Mouse (Mus musculus): Measurements from ENCODE around the gene Clybl. TPM values are rescaled to one million over a fixed set of nuclear protein-coding genes. Genes with fewer than 3 reads are reported as not detected.

The Clybl gene
- polyA plus RNA-seq, 1 experiment from 2014 or later: 13.6 TPM

DNA sequence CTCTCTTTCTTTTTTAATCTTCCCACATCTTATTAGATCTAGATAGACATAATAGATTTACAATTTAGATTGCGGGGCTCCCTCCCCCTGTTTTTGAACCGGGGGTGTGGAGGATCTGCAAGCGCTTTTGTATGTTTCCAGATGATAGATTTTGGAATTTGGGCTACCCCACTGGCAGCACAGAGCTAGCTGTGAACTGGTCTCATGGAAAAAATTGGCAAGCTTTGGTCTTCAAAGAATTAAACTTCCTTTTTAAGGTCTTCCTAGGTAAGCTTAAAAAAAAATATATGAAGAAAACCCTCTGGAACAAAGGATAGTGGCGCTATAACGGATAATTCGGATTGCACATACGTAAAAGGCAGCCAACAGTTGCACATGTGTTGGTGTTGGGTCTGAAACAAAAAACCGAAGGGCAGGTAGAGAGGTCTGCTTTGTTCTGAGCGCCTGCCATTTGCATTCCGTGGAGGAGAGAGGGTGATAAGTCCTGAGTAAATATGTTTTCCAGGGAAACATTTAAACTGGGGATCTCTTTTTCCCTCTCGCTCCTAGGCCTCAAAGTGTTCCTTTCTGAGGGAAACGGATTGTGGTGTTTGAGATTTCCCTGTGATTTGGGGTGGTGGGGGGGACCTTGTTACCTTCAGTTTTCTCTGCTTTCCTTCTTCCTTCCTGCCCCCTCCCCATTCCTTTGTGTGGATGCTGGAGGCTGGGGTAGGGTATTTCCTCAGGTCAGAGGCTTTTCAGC is 193.7 kb downstream of the Clybl start:
- Histone ChIP-seq H3K27me3 (peaks cover 67% of the 10 kb centered on the region), H3K4me2 (replicated peaks) (no peak overlapping the region), H3K4me3 (no peak overlapping the region), H3K36me3 (no peaks in the 10 kb centered on the region), H3K9ac (no peak overlapping the region), H3K9me3 (no peaks in the 10 kb centered on the region), H3K27ac (no peak overlapping the region), H3K4me1 (0 out of 2 replicates have a peak, but pooled peaks cover 14% of the 10 kb centered on the region)
- WGBS: 48% methylated on average over 12 of the region's 12 CpGs
- ATAC-seq (ENCODE audit: low FRiP score, low read depth): no peak

DNA sequence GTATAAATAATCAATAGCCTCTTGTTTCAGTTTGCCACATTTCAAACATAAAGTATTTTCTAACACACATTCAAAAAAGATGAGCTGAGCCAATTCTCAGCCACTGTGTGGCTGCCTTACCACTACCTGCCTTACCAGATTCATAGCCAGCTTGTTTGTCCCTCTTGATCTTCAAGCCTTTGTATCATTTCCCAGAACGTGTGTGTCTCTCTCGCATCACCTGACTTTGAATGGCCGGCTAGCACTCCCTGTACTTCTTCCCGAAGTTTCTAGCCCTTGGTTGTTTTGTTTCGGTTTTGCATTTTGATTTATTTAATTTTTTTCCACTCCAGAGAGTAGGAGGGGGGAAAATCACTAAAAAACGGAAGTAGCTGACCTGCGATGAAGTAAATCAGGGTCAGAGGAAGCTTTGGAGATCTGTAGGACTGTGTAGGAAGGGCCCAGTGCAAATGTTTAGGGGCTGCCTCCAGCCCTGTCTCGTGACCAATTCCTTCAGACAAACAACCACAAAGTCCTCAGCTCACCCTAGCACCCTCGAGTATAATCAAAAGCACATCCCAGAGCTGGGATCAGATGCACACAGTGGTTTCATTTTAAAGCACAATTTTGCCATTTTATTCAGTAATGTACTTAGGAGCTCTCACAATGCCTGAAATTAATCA is 195.1 kb downstream of the Clybl start:
- 55% methylated on average over 9 of the region's 9 CpGs for WGBS
- Histone ChIP-seq H3K4me1 (0 out of 2 replicates have a peak, but pooled peaks cover 14% of the 10 kb centered on the region), H3K9ac (no peak overlapping the region), H3K4me2 (replicated peaks) (no peak overlapping the region), H3K9me3 (no peaks in the 10 kb centered on the region), H3K27ac (no peak overlapping the region), H3K27me3 (peaks cover 68% of the 10 kb centered on the region), H3K36me3 (no peaks in the 10 kb centered on the region), H3K4me3 (no peak overlapping the region)
- ATAC-seq (ENCODE audit: low FRiP score, low read depth): no peak

DNA sequence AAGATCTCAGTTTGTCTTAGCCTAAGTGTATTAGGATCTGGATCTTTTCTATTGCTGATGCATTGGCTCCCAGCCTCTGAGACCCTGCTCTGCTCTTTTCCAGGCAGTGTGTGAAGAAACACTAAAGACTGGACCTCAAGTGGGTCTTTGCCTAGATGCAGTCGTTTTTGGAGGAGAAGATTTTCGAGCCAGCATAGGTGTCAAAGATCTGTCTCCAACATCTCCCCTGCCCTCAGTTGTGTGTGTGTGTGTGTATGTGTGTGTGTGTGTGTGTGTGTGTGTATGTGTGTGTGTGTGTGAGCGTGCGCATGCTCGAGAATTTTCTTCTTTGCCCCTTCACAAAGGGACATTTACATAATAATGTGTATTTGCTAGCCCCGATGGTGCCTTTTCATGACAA is 196.2 kb downstream of the Clybl start:
- Histone ChIP-seq H3K4me1 (0 out of 2 replicates have a peak, but pooled peaks cover 9% of the 10 kb centered on the region), H3K36me3 (no peaks in the 10 kb centered on the region), H3K4me3 (no peak overlapping the region), H3K4me2 (replicated peaks) (no peak overlapping the region), H3K9ac (no peak overlapping the region), H3K9me3 (no peaks in the 10 kb centered on the region), H3K27ac (no peak overlapping the region), H3K27me3 (peaks cover 64% of the 10 kb centered on the region)
- WGBS: 72% methylated on average over 6 of the region's 6 CpGs
- ATAC-seq (ENCODE audit: low FRiP score, low read depth): no peak

DNA sequence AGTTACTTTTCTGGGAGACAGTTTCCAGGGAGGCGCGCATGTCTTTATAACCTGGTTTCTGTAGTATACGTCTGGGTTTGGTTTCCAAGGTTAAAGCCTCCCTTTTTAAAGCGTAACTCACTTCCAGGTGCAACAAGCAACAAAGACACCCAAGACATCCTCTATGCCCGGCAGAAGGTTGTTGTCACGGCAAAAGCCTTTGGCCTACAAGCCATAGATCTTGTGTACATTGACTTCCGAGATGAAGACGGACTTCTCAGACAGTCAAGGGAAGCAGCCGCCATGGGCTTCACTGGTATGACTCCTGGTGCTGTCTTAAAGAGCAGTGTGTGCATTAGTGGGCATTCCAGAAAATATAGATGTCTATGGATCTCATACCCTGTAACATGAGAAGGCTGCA is 197.6 kb downstream of the Clybl start:
- 83% methylated on average over 9 of the region's 9 CpGs for WGBS
- Histone ChIP-seq H3K4me1 (0 out of 2 replicates have a peak, but pooled peaks cover 5% of the 10 kb centered on the region), H3K9me3 (no peaks in the 10 kb centered on the region), H3K27ac (no peak overlapping the region), H3K27me3 (peaks cover 59% of the 10 kb centered on the region), H3K4me2 (replicated peaks) (no peak overlapping the region), H3K9ac (no peak overlapping the region), H3K4me3 (no peak overlapping the region), H3K36me3 (no peaks in the 10 kb centered on the region)
- no peak for ATAC-seq (ENCODE audit: low FRiP score, low read depth)

DNA sequence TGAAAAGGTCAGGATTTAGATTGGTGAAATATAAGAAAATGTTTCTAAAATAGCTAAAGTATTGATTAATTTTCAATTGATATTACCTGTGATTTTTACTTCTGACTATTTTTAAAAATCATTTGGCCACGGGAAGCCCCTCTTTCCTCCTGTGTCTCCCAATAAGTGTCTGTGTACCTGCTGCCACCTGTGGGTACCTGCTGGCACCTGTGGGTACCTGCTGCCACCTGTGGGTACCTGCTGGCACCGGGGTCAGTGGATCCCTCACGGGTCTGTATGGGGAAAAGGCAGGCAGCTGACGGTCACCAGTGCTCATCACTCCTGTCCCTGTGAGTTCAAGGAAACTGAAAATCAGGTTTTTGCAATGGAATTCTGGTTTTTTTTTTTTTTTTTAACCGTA is 198.5 kb downstream of the Clybl start:
- WGBS: 87% methylated on average over 5 of the region's 5 CpGs
- H3K9ac ChIP-seq: no peak overlapping the region
- H3K27me3 ChIP-seq: peaks cover 58% of the 10 kb centered on the region
- H3K9me3 ChIP-seq: no peaks in the 10 kb centered on the region
- peaks cover 6% of the 10 kb centered on the region; the same call in 1 of the 2 replicates for H3K4me1 ChIP-seq
- ATAC-seq (ENCODE audit: low FRiP score, low read depth): no peak
- H3K36me3 ChIP-seq: no peaks in the 10 kb centered on the region
- no peak overlapping the region for H3K4me3 ChIP-seq
- H3K27ac ChIP-seq: no peak overlapping the region
- H3K4me2 ChIP-seq (replicated peaks): no peak overlapping the region

DNA sequence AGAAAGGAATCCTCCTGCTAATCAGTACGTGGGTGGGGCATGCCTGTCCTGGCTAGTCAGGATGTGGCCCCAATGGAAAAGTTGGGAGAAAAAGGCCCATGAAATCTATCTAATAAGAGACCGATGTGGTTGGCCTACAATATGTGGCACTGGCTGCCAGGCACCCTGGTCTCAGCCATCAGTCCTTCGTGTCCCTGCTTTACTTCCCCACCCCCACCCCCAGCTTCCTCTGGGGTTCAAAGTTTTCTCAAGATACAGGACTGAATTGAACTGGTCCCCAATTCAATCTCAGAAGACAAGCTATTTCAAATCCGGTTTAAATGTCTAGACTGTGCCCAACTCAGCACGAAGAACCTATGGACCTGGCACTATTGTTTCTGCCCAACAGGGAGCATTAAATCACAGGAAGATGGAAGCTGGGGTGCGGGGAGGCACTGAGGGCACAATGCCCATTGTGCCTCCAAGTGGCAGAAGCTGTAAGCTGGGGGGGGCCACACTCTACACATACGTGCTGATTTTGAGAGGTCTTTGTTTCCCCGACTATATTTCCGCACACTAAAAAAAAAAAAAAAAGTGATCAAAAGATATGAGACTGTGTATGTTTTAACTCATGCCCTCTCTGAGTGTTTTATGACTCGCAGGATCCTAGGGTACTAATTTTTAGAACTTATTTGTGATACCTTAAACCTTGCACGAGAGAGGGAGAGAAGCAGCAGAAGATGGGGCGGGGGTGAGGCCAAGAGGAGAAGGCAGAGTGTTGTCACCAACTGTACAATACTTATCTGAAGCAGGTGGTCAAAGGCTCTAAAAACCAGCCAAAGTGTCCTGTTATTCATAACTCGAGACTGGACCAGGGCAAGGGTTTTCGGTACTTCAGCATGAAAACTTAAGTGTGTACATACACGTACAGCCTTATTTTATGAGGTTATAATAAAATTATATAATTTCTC is 199.7 kb downstream of the Clybl start:
- no peak for ATAC-seq (ENCODE audit: low FRiP score, low read depth)
- Histone ChIP-seq H3K9me3 (no peaks in the 10 kb centered on the region), H3K27me3 (peaks cover 60% of the 10 kb centered on the region), H3K4me3 (no peak overlapping the region), H3K4me1 (peaks cover 6% of the 10 kb centered on the region; the same call in 1 of the 2 replicates), H3K4me2 (replicated peaks) (no peak overlapping the region), H3K36me3 (no peaks in the 10 kb centered on the region), H3K9ac (no peak overlapping the region), H3K27ac (no peak overlapping the region)
- 69% methylated on average over 15 of the region's 15 CpGs for WGBS

DNA sequence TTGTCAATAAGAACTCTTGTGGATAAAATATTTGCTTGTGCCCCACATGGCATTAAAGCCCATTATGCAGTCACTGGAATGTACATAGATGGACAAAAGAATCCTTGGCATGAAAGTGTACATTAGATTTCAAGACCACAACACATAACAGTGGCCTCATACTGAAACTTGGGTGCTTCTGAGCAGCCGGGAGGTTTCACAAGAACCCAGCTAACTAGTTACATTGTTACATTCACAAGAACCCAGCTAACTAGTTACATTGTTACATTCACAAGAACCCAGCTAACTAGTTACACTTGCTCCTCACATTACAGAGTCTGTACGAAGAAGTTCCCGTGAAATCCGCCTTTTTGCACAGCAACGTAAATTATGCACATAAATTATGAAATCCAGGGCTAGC is 200.8 kb downstream of the Clybl start:
- Histone ChIP-seq H3K27ac (no peak overlapping the region), H3K36me3 (no peaks in the 10 kb centered on the region), H3K9ac (no peak overlapping the region), H3K4me1 (peaks cover 6% of the 10 kb centered on the region; the same call in 1 of the 2 replicates), H3K4me2 (replicated peaks) (no peak overlapping the region), H3K4me3 (no peak overlapping the region), H3K9me3 (no peaks in the 10 kb centered on the region), H3K27me3 (peaks cover 60% of the 10 kb centered on the region)
- no peak for ATAC-seq (ENCODE audit: low FRiP score, low read depth)
- 67% methylated on average over 5 of the region's 5 CpGs for WGBS

DNA sequence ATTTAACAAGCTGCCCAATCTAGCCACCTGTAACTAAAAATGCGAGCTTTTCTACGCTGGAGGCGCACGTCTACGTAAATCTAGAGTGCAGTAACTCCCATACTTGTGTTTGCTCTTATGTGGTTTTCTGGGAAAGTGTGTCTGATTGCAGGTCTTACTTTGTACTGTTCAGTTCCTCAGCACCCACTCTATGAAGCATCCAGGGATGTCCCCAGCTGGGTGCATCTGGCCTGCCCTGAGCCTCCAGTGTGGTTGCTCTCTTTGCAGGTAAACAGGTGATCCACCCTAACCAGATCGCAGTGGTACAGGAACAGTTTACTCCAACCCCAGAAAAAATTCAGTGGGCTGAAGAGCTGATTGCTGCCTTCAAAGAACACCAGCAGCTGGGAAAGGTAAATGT is 202.4 kb downstream of the Clybl start:
- 62% methylated on average over 6 of the region's 6 CpGs for WGBS
- Histone ChIP-seq H3K27me3 (peaks cover 63% of the 10 kb centered on the region), H3K4me2 (replicated peaks) (no peak overlapping the region), H3K36me3 (no peaks in the 10 kb centered on the region), H3K9me3 (no peaks in the 10 kb centered on the region), H3K4me1 (peaks cover 15% of the 10 kb centered on the region), H3K9ac (no peak overlapping the region), H3K27ac (no peak overlapping the region), H3K4me3 (no peak overlapping the region)
- ATAC-seq (ENCODE audit: low FRiP score, low read depth): no peak

DNA sequence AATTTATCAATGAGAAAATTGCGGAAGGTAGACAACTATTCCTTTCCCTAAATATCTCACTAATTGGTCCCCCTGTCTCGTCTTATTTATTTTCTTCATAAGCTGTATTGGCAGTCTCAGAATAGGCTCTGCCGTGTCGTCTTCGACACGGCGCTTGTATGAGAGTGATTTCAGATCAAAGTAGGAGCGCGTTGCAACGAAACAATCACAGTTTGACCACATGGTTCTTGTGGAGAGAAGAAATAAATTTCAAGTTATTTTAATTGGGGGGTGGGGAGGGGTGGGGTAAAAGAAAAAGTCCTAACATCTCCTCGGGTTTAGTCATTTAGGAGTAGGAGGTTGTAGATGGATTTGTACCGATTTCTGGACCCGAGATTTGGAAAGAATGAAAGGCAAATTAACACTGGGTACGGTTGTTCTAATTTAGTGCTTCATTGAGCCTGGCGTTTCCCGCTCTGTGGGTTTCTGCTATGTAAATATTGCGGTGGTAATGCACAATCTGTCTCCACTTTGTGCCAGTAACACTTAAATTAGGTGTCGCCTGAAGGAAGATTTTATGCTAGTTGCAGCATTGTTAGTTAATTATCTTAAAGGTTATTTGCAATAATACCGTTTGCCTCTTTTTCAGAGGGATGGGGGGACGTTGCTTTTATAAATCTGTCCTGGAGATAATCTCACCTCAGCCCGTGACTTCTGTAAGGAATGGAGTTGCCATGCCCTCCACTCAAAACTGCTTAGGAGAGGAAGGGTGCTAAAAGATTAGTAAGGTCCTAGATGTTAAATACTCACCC is 203.1 kb downstream of the Clybl start:
- WGBS: 17% methylated on average over 21 of the region's 21 CpGs
- Histone ChIP-seq H3K9me3 (no peaks in the 10 kb centered on the region), H3K4me1 (peaks cover 15% of the 10 kb centered on the region), H3K4me3 (no peak overlapping the region), H3K27me3 (peaks cover 64% of the 10 kb centered on the region), H3K27ac (no peak overlapping the region), H3K4me2 (replicated peaks) (no peak overlapping the region), H3K36me3 (no peaks in the 10 kb centered on the region), H3K9ac (no peak overlapping the region)
- ATAC-seq (ENCODE audit: low FRiP score, low read depth): no peak

DNA sequence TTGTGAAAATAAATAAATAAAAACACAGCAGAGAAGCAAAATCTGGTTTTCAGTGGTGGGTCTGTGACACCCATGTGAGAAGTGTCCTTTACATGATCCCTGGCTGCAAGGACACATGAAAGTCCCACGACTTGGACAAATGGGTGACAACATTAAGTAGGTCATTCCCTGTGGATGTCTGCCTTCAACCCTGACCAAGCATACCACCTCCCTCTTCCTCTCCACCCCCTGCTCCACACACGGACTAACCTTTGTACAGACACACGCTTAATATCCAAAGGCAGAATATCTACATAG is 203.7 kb downstream of the Clybl start:
- H3K4me3 ChIP-seq: no peak overlapping the region
- 69% methylated on average over 3 of the region's 3 CpGs for WGBS
- H3K4me2 ChIP-seq (replicated peaks): no peak overlapping the region
- no peak for ATAC-seq (ENCODE audit: low FRiP score, low read depth)
- H3K9ac ChIP-seq: no peak overlapping the region
- H3K27ac ChIP-seq: no peak overlapping the region
- no peaks in the 10 kb centered on the region for H3K36me3 ChIP-seq
- peaks cover 15% of the 10 kb centered on the region for H3K4me1 ChIP-seq
- H3K27me3 ChIP-seq: peaks cover 67% of the 10 kb centered on the region
- no peaks in the 10 kb centered on the region for H3K9me3 ChIP-seq

DNA sequence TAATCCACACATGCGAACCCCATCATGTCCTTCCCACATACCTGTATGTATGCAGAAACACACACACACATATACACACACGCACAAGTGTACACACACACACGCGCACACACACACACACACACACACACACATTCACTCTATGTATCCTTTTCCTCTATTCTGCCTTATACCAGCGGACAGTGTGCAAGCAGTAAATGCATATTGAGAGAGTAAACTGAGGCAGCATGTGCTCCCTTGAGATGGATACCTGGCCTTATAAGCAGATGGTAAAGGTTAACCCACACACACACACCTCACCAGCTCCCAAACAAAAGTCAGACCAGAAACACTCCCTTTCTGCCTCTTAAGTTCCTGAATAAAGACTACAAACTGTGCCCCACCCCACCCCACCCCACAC is 204.3 kb downstream of the Clybl start:
- H3K9me3 ChIP-seq: no peaks in the 10 kb centered on the region
- peaks cover 15% of the 10 kb centered on the region for H3K4me1 ChIP-seq
- no peak for ATAC-seq (ENCODE audit: low FRiP score, low read depth)
- no peak overlapping the region for H3K27ac ChIP-seq
- no peak overlapping the region for H3K9ac ChIP-seq
- 91% methylated on average over 5 of the region's 5 CpGs for WGBS
- no peaks in the 10 kb centered on the region for H3K36me3 ChIP-seq
- H3K4me3 ChIP-seq: no peak overlapping the region
- no peak overlapping the region for H3K4me2 ChIP-seq (replicated peaks)
- H3K27me3 ChIP-seq: peaks cover 69% of the 10 kb centered on the region

All from limb, embryonic 13.5 days (tissue).